Mouse (Mus musculus) kidney, postnatal 4 days (tissue): Measurements from ENCODE around the gene Nubpl.
A peak's percentile ranks its signal among the peaks of the same experiment; 100 is the strongest.
"Not testable (repeated sequence)": the region's sequence is repeated elsewhere in the genome, so short reads cannot be mapped to it uniquely, and the experiment has no call there.

Source experiments
- DNase-seq, 2 experiments: peaks; one replicate each; pipeline ENCODE4 v3.0.0; 2021; ENCODE audit warnings: mixed read lengths in 2 of 2

Nubpl gene

GRCm38 (mm10) chr12:52097650-52098070, at the start of gene Nubpl:
Gene Nubpl (plus strand): TSS chr12:52097737.
- DNase-seq: peak; percentile 99

DNA sequence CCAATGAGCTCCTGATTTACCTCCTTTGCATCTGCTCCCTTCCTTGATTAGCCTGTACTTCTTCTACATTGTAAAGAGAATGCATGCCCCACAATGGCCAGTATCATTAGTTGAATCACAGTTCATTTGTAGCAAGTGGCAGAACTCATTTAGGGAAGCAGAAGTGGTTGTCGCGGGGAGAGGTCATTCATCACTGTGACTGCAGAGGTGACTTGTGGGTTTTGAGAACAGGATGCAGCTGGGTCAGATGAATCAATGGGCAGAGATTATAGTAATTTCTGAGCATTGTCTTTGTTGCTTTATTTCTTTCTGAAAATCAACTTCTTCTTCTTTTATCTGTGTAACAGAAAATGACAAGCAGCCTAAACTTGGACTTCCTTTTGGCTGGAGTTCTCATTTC, 48.2 kb upstream of the Nubpl start:
- no peak for DNase-seq

- DNase-seq: not testable (repeated sequence)
These were observed 18.2 kb upstream of the Nubpl start for GRCm38 (mm10) chr12:52079296-52079695.

- no peak for DNase-seq
These were observed 388 bp upstream of the Nubpl start for GRCm38 (mm10) chr12:52097049-52097649.

DNA sequence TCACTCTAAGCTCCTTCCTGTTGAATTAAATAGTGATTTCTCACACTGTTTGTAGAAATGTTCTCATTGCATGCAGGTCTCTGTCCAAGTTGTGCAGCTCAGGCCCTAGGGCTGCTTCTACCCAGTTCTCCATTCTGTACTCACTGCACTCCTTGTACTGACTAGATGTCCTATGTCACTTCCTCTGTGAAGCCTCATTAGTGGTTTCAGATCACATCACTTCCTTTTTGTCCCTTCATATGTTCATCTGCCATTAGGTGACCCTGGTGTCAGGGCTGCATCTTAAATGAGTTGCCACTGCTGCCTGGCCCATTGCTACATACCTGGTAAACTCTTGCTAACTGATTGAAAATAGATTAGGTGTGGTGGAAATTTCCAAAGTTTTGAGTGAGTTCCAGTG, 22.7 kb downstream of the Nubpl start:
- DNase-seq: no peak

- DNase-seq: peak; percentile 22 to 36
These were observed 28.9 kb downstream of the Nubpl start for GRCm38 (mm10) chr12:52126407-52126806.

GRCm38 (mm10) chr12:52129072-52129471, 31.5 kb downstream of the Nubpl start:
- no peak for DNase-seq

DNA sequence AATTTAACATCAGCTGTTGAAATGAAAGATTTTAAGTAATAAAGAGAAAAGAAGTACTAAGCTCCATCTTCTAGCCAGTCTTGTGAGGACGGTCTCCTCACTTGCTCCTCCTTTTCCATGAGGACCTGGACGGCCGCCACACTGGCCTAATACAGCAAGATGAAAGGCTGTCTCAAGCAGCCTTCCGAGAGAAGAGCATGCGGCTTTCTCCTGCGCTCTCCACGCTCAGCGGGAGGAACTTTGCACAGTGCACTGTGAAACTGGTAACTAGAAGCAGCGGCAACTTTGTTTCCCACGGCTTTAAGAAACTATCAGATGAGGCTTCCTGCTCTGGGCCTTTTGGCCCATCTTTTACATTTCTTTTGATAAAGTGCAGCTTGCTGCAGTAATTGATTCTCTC, 34.7 kb downstream of the Nubpl start:
- DNase-seq: peak; percentile 57 to 64

DNA sequence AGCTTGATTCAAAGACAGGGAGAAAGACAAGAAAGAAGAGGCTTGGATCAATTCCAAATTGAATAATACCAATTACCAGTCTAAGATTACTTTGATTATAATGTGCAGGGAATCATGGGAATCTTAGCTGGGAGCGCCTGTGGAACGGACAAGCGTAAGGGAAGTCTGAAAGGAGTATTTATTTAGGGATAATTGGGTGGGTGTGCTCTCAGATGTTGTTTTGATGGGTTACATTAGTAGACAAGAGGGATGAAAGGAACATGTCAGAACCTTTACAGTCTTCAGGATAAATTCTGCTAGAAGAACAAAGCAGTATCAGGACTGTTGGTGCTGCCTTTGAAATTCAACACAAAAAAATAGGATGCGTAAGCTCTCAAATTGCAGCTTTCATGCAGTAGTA, 40.8 kb downstream of the Nubpl start:
- no peak for DNase-seq

- no peak for DNase-seq
These were observed 49.1 kb downstream of the Nubpl start for GRCm38 (mm10) chr12:52146639-52147038.

DNA sequence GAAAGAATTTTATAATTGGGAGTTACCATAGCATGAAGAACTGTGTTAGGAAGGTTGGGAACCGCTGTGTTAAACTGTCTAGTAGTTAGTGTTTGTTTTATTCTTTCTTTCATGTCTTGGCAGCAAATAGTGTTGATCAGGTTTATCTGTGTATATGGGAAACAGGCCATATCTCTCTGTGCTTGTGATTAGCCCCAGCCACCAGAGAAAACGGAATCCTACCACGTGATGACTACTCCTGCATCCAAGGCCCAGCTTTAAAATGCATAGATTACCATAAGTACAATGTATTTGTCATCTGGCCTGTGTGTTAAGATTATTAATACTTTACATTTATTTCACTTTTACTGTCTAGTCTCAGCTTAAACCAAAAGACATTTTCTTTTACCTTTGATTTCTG, 51.9 kb downstream of the Nubpl start:
- no peak for DNase-seq

DNA sequence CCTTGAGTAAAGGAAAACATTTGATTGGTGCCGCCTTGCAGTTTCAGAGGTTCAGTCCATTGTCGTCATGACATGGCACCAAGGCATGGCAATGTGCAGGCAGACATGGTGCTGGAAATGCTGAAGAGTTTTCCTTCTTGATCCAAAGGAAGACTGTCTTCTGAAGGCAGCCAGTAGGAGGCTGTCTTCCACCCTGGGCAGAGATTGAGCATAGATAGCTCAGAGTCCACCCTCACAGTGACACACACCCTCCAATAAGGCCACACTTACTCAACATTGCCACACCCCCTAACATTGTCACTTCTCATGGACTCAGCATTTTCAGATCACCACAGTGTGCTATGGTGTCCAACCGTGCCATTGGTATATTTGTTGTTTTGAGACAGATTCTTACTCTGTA, 54.5 kb downstream of the Nubpl start:
- no peak for DNase-seq

GRCm38 (mm10) chr12:52154906-52155305, 57.4 kb downstream of the Nubpl start:
- DNase-seq: no peak

DNA sequence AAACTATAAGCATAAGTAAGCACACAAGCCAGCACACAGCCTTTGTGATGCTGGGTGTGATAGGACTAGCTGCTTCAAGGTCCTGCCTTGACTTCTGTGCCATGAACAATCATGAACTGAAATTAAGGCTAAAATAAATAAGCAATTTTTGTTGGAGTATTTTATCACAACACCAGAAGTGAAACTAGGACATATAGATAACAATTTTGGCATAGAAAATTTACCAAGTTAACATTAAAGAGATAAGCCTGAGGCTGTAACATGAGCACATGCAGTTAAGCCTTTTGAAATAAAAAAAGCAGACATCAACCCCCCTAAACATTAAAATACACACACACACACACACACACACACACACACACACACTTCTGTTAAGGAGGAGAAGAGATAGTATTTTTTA, 66.9 kb downstream of the Nubpl start:
- DNase-seq: no peak

GRCm38 (mm10) chr12:52186205-52186793, 88.8 kb downstream of the Nubpl start:
- DNase-seq: no peak

- no peak for DNase-seq
These were observed 89.5 kb downstream of the Nubpl start for GRCm38 (mm10) chr12:52186963-52187590.

GRCm38 (mm10) chr12:52198471-52198870, 100.9 kb downstream of the Nubpl start:
- no peak for DNase-seq

DNA sequence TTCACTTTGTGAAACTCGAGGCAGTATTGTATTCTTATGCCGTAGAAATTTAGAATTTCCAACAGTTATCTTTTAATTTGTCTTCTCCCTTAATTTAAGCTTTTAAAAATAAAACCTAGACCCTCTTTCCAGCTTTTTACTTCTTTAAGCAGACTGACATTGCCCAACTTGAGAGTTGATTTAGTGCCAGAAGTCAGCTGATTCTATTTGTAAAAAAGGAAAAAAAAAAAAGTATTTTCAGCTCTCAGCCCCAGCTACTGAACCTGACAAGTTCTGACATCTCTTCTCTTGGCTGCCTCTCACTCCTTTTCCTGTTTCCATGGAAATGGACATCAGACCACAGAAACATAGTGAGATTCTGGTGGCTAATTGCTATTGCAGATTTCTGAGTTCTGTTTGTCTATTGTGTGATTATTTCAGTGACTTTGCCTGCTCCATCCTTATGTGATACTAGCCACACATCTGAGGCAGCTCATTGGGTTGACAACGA, 111.6 kb downstream of the Nubpl start:
- DNase-seq: no peak

DNA sequence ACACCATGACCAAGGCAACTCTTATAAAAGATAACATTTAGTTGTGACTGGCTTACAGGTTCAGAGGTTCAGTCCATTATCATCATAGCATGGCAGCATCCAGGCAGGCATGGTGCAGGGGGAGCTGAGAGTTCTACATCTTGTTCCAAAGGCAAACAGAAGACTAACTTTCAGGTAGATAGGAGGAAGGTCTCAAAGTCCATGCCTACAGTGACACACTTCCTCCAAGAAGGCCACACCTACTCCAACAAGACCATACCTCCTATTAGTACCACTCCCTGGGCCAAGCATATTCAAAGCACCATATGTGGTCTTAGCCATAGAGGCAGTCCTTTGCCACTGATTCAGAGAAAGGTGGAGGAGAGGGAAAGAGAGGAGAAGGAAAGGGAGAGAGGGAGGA, 113.6 kb downstream of the Nubpl start:
- no peak for DNase-seq

DNA sequence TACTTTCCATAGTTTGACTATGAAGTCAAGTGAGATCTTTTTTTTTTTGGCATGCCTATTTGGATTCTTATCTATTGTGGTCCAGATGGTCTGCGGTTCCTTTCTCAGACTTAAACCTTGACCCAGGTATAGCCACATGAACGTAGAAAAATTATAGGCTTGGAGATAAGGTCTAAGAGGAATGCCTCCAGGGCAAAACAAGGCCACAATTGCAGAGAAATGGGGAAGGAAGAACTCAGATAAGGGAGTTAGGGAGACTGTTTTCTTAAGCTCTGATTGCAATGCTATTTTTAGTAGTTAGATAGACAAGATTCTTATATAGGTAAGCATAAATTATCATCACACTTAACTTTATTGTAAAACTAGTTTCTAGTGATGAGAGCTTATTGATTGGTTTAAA, 117.3 kb downstream of the Nubpl start:
- no peak for DNase-seq

DNA sequence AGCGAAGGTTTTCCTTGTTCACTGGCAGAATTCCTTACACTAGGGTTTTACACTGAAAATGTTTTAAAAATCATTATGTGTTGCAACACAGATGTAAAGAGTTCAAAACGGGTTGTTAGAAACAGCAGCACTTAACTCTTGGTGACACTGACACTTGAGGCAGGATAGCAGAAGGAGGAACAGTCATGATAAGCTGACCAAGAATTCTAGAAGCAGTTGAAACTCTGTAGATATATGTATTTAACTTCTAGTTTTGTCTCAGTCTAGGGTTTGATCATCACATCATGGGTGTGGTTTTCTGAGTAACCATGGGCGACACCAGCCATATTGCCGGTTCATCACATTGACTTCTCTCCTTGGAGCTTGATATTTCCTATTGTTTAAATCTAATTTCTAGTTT, 127.4 kb downstream of the Nubpl start:
- no peak for DNase-seq

DNA sequence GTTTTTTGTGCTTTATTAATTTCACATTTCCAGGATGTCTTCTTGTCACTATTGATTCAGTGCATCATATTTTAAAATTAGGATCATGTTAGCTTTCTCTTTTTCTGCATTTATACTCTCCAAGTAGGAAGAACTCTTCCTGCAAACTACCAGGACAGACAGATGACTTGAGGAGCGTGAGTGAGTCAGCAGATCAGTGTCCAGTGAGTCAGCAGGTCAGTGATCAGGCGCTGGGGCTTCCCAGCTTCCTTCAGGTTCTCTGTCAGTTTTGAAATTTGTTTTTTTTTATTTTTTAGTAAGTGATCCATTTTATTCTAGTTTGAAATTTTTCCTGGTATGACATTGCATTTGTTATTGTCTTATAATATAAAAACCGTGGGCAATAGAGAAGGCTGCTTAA, 131.2 kb downstream of the Nubpl start:
- no peak for DNase-seq

DNA sequence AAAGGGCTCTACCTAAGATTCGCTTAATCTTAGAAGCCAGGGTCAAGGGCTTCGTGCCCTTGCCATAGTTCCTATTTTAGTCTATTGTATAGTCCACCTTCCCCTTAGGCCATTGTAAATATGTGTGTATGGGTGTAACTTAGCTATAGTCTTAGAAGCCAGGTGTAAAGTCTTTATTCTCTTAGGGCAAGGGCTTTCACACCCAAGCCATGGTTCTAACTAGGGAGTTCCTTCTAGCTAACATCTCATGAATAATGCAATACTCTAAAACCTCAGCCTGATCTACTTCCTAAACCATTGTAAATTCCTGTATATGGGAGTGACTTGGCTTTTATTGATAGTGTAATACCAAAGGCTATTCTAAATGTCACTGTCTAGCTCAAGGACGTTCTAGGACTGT, 134.4 kb downstream of the Nubpl start:
- DNase-seq: not testable (repeated sequence)

GRCm38 (mm10) chr12:52242712-52243111, 145.2 kb downstream of the Nubpl start:
- no peak for DNase-seq
